Mouse (Mus musculus) MEL (cell line): ENCODE results near the gene Gm13199.

Experiments
- BHLHE40 ChIP-seq: IDR thresholded peaks from 2 replicates; pipeline ENCODE4 v1.6.1; 2012; ENCODE audit warnings: low read depth, mild to moderate bottlenecking, inconsistent platforms, low read length, improper control_type of control experiment, borderline replicate concordance
- CTCF ChIP-seq, 3 experiments: IDR thresholded peaks in 2 of 3; conservative IDR thresholded peaks in 1 of 3; 2 replicates each; pipeline ENCODE4 v1.5.1; 2011 to 2012; ENCODE audit warnings: low read length in 3 of 3, low read depth in 2 of 3, mild to moderate bottlenecking in 2 of 3, improper control_type of control experiment in 1 of 3, inconsistent platforms in 1 of 3, mixed read lengths in 1 of 3, moderate library complexity in 1 of 3; ENCODE audit not compliant: control insufficient read depth in 1 of 3, insufficient read depth in 1 of 3, poor library complexity in 1 of 3, severe bottlenecking in 1 of 3
- EP300 ChIP-seq, 2 experiments: IDR thresholded peaks; 2 replicates each; pipeline ENCODE4 v1.6.1; 2011; ENCODE audit warnings: improper control_type of control experiment in 2 of 2, low read length in 2 of 2, low read depth in 1 of 2, mild to moderate bottlenecking in 1 of 2
- MAZ ChIP-seq: IDR thresholded peaks from 2 replicates; pipeline ENCODE4 v1.6.1; 2012; ENCODE audit warnings: low read depth, mild to moderate bottlenecking, inconsistent platforms, low read length, improper control_type of control experiment
- NELFE ChIP-seq: IDR thresholded peaks from 2 replicates; pipeline ENCODE4 v1.6.1; 2011; ENCODE audit warnings: low read depth, low read length, improper control_type of control experiment
- POLR2A ChIP-seq, 2 experiments: IDR thresholded peaks; 2 replicates each; pipeline ENCODE4 v1.6.1; 2011 to 2012; ENCODE audit warnings: low read length in 2 of 2, mild to moderate bottlenecking in 2 of 2, control low read depth in 1 of 2, improper control_type of control experiment in 1 of 2, low read depth in 1 of 2, moderate library complexity in 1 of 2; ENCODE audit not compliant: control insufficient read depth in 1 of 2, insufficient read depth in 1 of 2, poor library complexity in 1 of 2
- RCOR1 ChIP-seq: IDR thresholded peaks from 2 replicates; pipeline ENCODE4 v1.6.1; 2012; ENCODE audit warnings: low read depth, mild to moderate bottlenecking, inconsistent platforms, low read length, improper control_type of control experiment
- SIN3A ChIP-seq: IDR thresholded peaks from 2 replicates; pipeline ENCODE4 v1.6.1; 2012; ENCODE audit warnings: low read length, improper control_type of control experiment, inconsistent platforms
- TCF12 ChIP-seq: IDR thresholded peaks from 2 replicates; pipeline ENCODE4 v1.6.1; 2014; ENCODE audit warnings: low read depth, mild to moderate bottlenecking, inconsistent platforms, low read length, improper control_type of control experiment, moderate library complexity
- USF1 ChIP-seq: IDR thresholded peaks from 2 replicates; pipeline ENCODE4 v1.6.1; 2014; ENCODE audit warnings: low read depth, mild to moderate bottlenecking, inconsistent platforms, low read length, improper control_type of control experiment, moderate library complexity
- USF2 ChIP-seq, 2 experiments: IDR thresholded peaks; 2 replicates each; pipeline ENCODE4 v1.6.1; 2011 to 2012; ENCODE audit warnings: improper control_type of control experiment in 2 of 2, low read length in 2 of 2, borderline replicate concordance in 1 of 2, inconsistent platforms in 1 of 2, low read depth in 1 of 2, mild to moderate bottlenecking in 1 of 2; ENCODE audit not compliant: insufficient read depth in 1 of 2

DNA sequence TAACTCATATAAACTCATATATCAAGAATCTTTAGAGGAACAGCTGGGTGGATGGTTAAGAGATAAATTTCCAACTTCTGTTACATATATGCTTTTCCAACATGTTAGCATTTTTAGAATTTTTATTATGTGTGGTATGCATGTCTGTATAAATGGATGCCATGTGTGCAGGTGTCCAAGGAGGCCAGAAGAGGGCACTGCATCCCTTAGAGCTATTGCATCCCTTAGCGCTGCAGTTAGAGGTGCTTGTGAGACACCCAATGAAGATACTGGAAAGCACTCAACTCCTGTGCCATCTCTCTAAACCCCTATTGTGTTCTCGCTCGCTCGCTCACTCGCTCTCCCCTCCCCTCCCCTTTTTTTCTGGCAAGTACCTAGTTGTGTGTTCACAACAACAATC, 37.4 kb upstream of the Gm13199 start:
- TF ChIP-seq CTCF (IDR thresholded peaks at IDR 0.05 in 2 of 3, conservative IDR thresholded peaks at IDR 0.05 in 1 of 3; ENCODE audit: control insufficient read depth in 1 of 3, insufficient read depth in 1 of 3, low read depth in 2 of 3, low read length in 3 of 3, poor library complexity in 1 of 3, severe bottlenecking in 1 of 3): peak; percentile 65 to 78 (median 72)
- TF ChIP-seq POLR2A (IDR thresholded peaks at IDR 0.05; ENCODE audit: control insufficient read depth in 1 of 2, insufficient read depth in 1 of 2, low read depth in 1 of 2, low read length in 2 of 2, poor library complexity in 1 of 2): no peak
- no peak for TF ChIP-seq USF1
- no peak for TF ChIP-seq NELFE
- no peak for TF ChIP-seq TCF12
- no peak for TF ChIP-seq BHLHE40
- TF ChIP-seq EP300 (IDR thresholded peaks at IDR 0.05; ENCODE audit: low read depth in 1 of 2, low read length in 2 of 2): no peak
- TF ChIP-seq RCOR1: 0 out of 2 replicates have a peak, but pooled peaks have one; percentile 13
- no peak for TF ChIP-seq SIN3A
- no peak for TF ChIP-seq USF2 (IDR thresholded peaks at IDR 0.05; ENCODE audit: borderline replicate concordance in 1 of 2, insufficient read depth in 1 of 2, low read depth in 1 of 2, low read length in 2 of 2)
- no peak for TF ChIP-seq MAZ
